ENCODE assay signal across 7 mouse cellular contexts in the genomic region with DNA sequence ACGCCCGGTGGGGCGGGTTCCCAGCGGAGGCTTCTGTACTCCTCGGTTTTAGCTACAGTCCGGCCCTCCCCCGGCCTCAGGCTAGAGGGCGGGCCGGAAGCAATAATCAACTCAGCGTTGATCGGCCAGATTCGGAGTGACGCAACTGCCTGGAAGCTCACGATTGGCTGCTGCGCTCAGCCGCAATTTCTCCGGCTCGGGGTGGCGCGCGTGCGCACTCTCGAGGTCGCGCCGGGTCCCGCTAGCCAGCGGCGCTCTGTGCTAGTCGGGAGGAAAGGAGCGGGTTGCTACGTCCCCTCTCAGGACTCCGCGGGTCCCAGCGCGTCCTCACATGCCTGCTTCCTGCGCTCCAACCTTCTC. TPM values are rescaled to one million over a fixed set of nuclear protein-coding genes. Genes with fewer than 3 reads are reported as not detected.
A peak's percentile ranks its signal among the peaks of the same experiment; 100 is the strongest.
DNase-seq lines count a peak whose midpoint lies in the region; ATAC-seq lines count a peak whose summit lies in the region.

Gene Tecpr1 (minus strand): TSS at position 113 of the 360 bp plus-strand sequence.

- peak within 1 kb of the TSS; percentile 85 for H3K4me2 ChIP-seq in intestine, embryonic 15.5 days (replicated peaks)

- H3K36me3 ChIP-seq in intestine, embryonic 15.5 days = no peaks in the 10 kb centered on the region
- no peaks in the 10 kb centered on the region for H3K36me3 ChIP-seq in midbrain, embryonic 10.5 days

- intact Hi-C loops in gastrocnemius, postnatal 36 days (cut with DNase I) = loop anchor here (5.0 kb wide), 1 partner anchor 34 kb away; no protein-coding TSS in a partner anchor
- intact Hi-C loops in left cerebral cortex, postnatal 25 days (cut with DNase I) = loop anchor here (2.0 kb wide), 1 partner anchor 33 kb away; no protein-coding TSS in a partner anchor

- peak; percentile 99 for ATAC-seq in intestine, embryonic 15.5 days

- H3K9me3 ChIP-seq in intestine, embryonic 15.5 days = no peaks in the 10 kb centered on the region
- H3K9me3 ChIP-seq in midbrain, embryonic 10.5 days (replicated peaks) = no peaks in the 10 kb centered on the region

- DNase-seq in adrenal gland, adult 2 months = peak; percentile 97
- peak; percentile 89 for DNase-seq in embryo, embryonic 11.5 days (ENCODE audit: low read depth, low spot score)
- peak; percentile 90 to 91 for DNase-seq in gastrocnemius, postnatal 36 days
- peak; percentile 94 to 98 for DNase-seq in left cerebral cortex, postnatal 25 days (ENCODE audit: low spot score in 2 of 2)
- peak; percentile 95 for DNase-seq in midbrain, embryonic 10.5 days (ENCODE audit: low spot score)
- DNase-seq in right cerebral cortex, postnatal 4 days = peak; percentile 92

- no peaks in the 10 kb centered on the region for H3K27me3 ChIP-seq in intestine, embryonic 15.5 days (replicated peaks)
- H3K27me3 ChIP-seq in midbrain, embryonic 10.5 days (ENCODE audit: low read depth, poor library complexity, severe bottlenecking) = no peaks in the 10 kb centered on the region

- H3K4me3 ChIP-seq in intestine, embryonic 15.5 days (replicated peaks) = peak within 1 kb of the TSS; percentile 78
- peak within 1 kb of the TSS; percentile 80 for H3K4me3 ChIP-seq in midbrain, embryonic 10.5 days

- under 1% methylated on average over 37 of the region's 37 CpGs for WGBS in intestine, embryonic 15.5 days
- WGBS in midbrain, embryonic 10.5 days = under 1% methylated on average over 37 of the region's 37 CpGs

- peaks cover 12% of the 10 kb centered on the region; the same call in 1 of the 2 replicates for H3K4me1 ChIP-seq in intestine, embryonic 15.5 days (replicated peaks)
- H3K4me1 ChIP-seq in midbrain, embryonic 10.5 days = peaks cover 38% of the 10 kb centered on the region

- peak within 1 kb of the TSS; percentile 66 for H3K27ac ChIP-seq in intestine, embryonic 15.5 days
- peak within 1 kb of the TSS; percentile 75 for H3K27ac ChIP-seq in midbrain, embryonic 10.5 days (replicated peaks)

- peak within 1 kb of the TSS; percentile 79 for H3K9ac ChIP-seq in intestine, embryonic 15.5 days

RNA-seq across cellular contexts. Expression of gene Tecpr1, which starts in this region (rescaled TPM):
- total RNA-seq in adrenal gland, adult 2 months (2021) = 100 to 1,000 TPM in 1 of 2 experiments, 10 to 100 TPM in 1; 77.8 to 125 TPM
- 130 and 135 TPM in 2 replicates for polyA plus RNA-seq in adrenal gland, adult 2 months (2012; rRNA removed)
- total RNA-seq in gastrocnemius, postnatal 36 days (2021) = 10 to 100 TPM; 14.0 to 14.2 TPM
- 17.3 and 19.9 TPM in 2 replicates for polyA plus RNA-seq in intestine, embryonic 15.5 days (2015; fragmentation: Nextera tagmentation; extraction: Ambion mirVana)
- total RNA-seq in left cerebral cortex, postnatal 25 days (2021) = 10 to 100 TPM; 86.6 to 87.7 TPM
- polyA plus RNA-seq in midbrain, embryonic 10.5 days (2016; fragmentation: Nextera tagmentation; extraction: Ambion mirVana) = 21.7 and 27.7 TPM in 2 replicates

Comparison
In these comparisons a context has a peak if more than half of its experiments do, and no peak if none do; other contexts are left out.
1. Peak in every context shown above with its lines: DNase-seq, ATAC-seq, H3K4me3 ChIP-seq and H3K27ac ChIP-seq.
2. RNA of gene Tecpr1 (total RNA-seq): 77.8 to 125 TPM in adrenal gland, adult 2 months and 86.6 to 87.7 TPM in left cerebral cortex, postnatal 25 days; 14.0 to 14.2 TPM in gastrocnemius, postnatal 36 days; every median in the first group is over 4 times any median in the second.